Mouse (Mus musculus) stomach, postnatal 0 days (tissue): Measurements from ENCODE around the gene Ptcra. TPM values are rescaled to one million over a fixed set of nuclear protein-coding genes. Genes with fewer than 3 reads are reported as not detected.
A peak's percentile ranks its signal among the peaks of the same experiment; 100 is the strongest.

ENCODE experiments used
- ATAC-seq: fragments of 200-750 bp; cut with Nextera tagmentation; 2 replicates; pipeline ENCODE4 v1.8.0; 2017; ENCODE audit not compliant: low FRiP score, low TSS enrichment
- DNase-seq: peaks from one replicate; pipeline ENCODE4 v3.0.0-alpha.2; 2016; ENCODE audit warnings: low spot score
- H3K27ac ChIP-seq: fragments of 300-500 bp; sonication (generic); replicated peaks from 2 replicates; pipeline ENCODE4 v1.5.1; 2014; ENCODE audit warnings: mild to moderate bottlenecking, control low read depth
- H3K27me3 ChIP-seq: fragments of 300-500 bp; sonication (generic); 2 replicates; pipeline ENCODE4 v1.6.1; 2014; ENCODE audit warnings: low read length; ENCODE audit not compliant: control insufficient read depth, insufficient read depth
- H3K36me3 ChIP-seq: fragments of 300-500 bp; sonication (generic); 2 replicates; pipeline ENCODE4 v1.6.1; 2014; ENCODE audit warnings: low read length, mixed read lengths; ENCODE audit not compliant: control insufficient read depth, insufficient read depth
- H3K4me1 ChIP-seq: fragments of 300-500 bp; sonication (generic); replicated peaks from 2 replicates; pipeline ENCODE4 v1.6.1; 2014; ENCODE audit warnings: antibody characterized with exemption; ENCODE audit not compliant: control insufficient read depth, insufficient read depth
- H3K4me2 ChIP-seq: fragments of 300-500 bp; sonication (generic); replicated peaks from 2 replicates; pipeline ENCODE4 v1.6.1; 2014; ENCODE audit warnings: low read depth, mild to moderate bottlenecking, control low read depth, moderate library complexity
- H3K4me3 ChIP-seq: fragments of 300-500 bp; sonication (generic); 2 replicates; pipeline ENCODE4 v1.5.1; 2014; ENCODE audit warnings: low read depth, low read length, control low read depth
- H3K9ac ChIP-seq: fragments of 300-500 bp; sonication (generic); 2 replicates; pipeline ENCODE4 v1.6.1; 2014; ENCODE audit warnings: mild to moderate bottlenecking, low read length, control low read depth, mixed read lengths
- H3K9me3 ChIP-seq: fragments of 300-500 bp; sonication (generic); 2 replicates; pipeline ENCODE4 v1.6.1; 2016; ENCODE audit warnings: low read length; ENCODE audit not compliant: control insufficient read depth
- CTCF ChIP-seq: IDR thresholded peaks from 2 replicates; pipeline ENCODE4 v1.5.1; 2016; ENCODE audit warnings: antibody characterized with exemption, low read depth, mild to moderate bottlenecking, moderate library complexity
- EP300 ChIP-seq: optimal IDR thresholded peaks from 2 replicates; pipeline ENCODE3; 2016; ENCODE audit warnings: antibody characterized with exemption
- WGBS: fragments of 180-500 bp; shearing (Covaris S2); extraction: QIAGEN DNeasy Blood & Tissue Kit; methylation state at CpG from one replicate; pipeline ENCODE4 v1.1.7; 2014; 5-methylcytosine and 5-hydroxymethylcytosine counted together
- polyA plus RNA-seq: library from polyadenylated mRNA; unstranded; fragments of >200 nt; fragmentation: Nextera tagmentation; extraction: Ambion mirVana; gene quantifications from 2 replicates; pipeline ENCODE4 v1.2.1, GENCODE M21; 2015

Ptcra gene
- polyA plus RNA-seq, 1 experiment from 2014 or later = 0.50 TPM

- Histone ChIP-seq H3K9me3 (no peaks in the 10 kb centered on the region), H3K27ac (peak overlapping the region; percentile 90), H3K4me3 (peak overlapping the region; percentile 86), H3K36me3 (peaks cover 10% of the 10 kb centered on the region; the same call in 1 of the 2 replicates), H3K4me1 (no peaks in the 10 kb centered on the region; the same call in 1 of the 2 replicates), H3K9ac (peak overlapping the region; percentile 81), H3K4me2 (peak overlapping the region; percentile 85), H3K27me3 (no peaks in the 10 kb centered on the region)
- TF ChIP-seq CTCF = peak; percentile 55
- no peak for TF ChIP-seq EP300
- peak; percentile 42 for DNase-seq
- ATAC-seq = peak; percentile 46
- 6% methylated on average over 19 of the region's 20 CpGs for WGBS
Observed at GRCm38 (mm10) chr17:46773278-46774130, 10.0 kb upstream of the Ptcra start.

- DNase-seq (peak; percentile 83), ATAC-seq (peak; percentile 80)
- Histone ChIP-seq H3K9ac (peak within 1 kb of the TSS; percentile 81), H3K9me3 (no peaks in the 10 kb centered on the region), H3K4me1 (no peaks in the 10 kb centered on the region; the same call in 1 of the 2 replicates), H3K36me3 (peaks cover 8% of the 10 kb centered on the region; the same call in 1 of the 2 replicates), H3K27me3 (no peaks in the 10 kb centered on the region), H3K27ac (peak within 1 kb of the TSS; percentile 90), H3K4me2 (peak within 1 kb of the TSS; percentile 85), H3K4me3 (peak within 1 kb of the TSS; percentile 86)
- under 1% methylated on average over 50 of the region's 50 CpGs for WGBS
- TF ChIP-seq CTCF = no peak
Observed at GRCm38 (mm10) chr17:46772404-46773277, 9.1 kb upstream of the Ptcra start, which contains the start of gene 2310039H08Rik. Gene 2310039H08Rik, plus strand, starts transcription at chr17:46772635.

- H3K9ac ChIP-seq = peak overlapping the region; percentile 81
- no peaks in the 10 kb centered on the region for H3K9me3 ChIP-seq
- peak overlapping the region; percentile 90 for H3K27ac ChIP-seq
- H3K36me3 ChIP-seq = 0 out of 2 replicates have a peak, but pooled peaks cover 4% of the 10 kb centered on the region
- no peaks in the 10 kb centered on the region for H3K27me3 ChIP-seq
- ATAC-seq (no peak), DNase-seq (no peak)
- TF ChIP-seq EP300 (no peak), CTCF (no peak)
- 3% methylated on average over 5 of the region's 5 CpGs for WGBS
- H3K4me1 ChIP-seq = no peaks in the 10 kb centered on the region; the same call in 1 of the 2 replicates
- peak overlapping the region; percentile 85 for H3K4me2 ChIP-seq
- H3K4me3 ChIP-seq = peak overlapping the region; percentile 86
Observed at GRCm38 (mm10) chr17:46772038-46772403, 8.5 kb upstream of the Ptcra start.

- Histone ChIP-seq H3K9me3 (no peaks in the 10 kb centered on the region), H3K27ac (peak overlapping the region; percentile 90; the same call in 1 of the 2 replicates), H3K4me2 (peak overlapping the region; percentile 85), H3K4me3 (peak overlapping the region; percentile 86), H3K4me1 (no peaks in the 10 kb centered on the region; the same call in 1 of the 2 replicates), H3K27me3 (no peaks in the 10 kb centered on the region), H3K36me3 (0 out of 2 replicates have a peak, but pooled peaks cover 4% of the 10 kb centered on the region), H3K9ac (peak overlapping the region; percentile 81)
- 59% methylated on average over 17 of the region's 17 CpGs for WGBS
- ATAC-seq (no peak), DNase-seq (no peak)
- TF ChIP-seq EP300 (no peak), CTCF (no peak)
Observed at GRCm38 (mm10) chr17:46771616-46772015, 8.1 kb upstream of the Ptcra start.

GRCm38 (mm10) chr17:46771025-46771424 lies 7.5 kb upstream of the Ptcra start:
- no peaks in the 10 kb centered on the region for H3K9me3 ChIP-seq
- TF ChIP-seq CTCF (peak; percentile 51), EP300 (no peak)
- no peak overlapping the region for H3K4me3 ChIP-seq
- WGBS = 85% methylated on average over 4 of the region's 4 CpGs
- H3K4me2 ChIP-seq = no peak overlapping the region
- ATAC-seq = no peak
- H3K27me3 ChIP-seq = no peaks in the 10 kb centered on the region
- H3K4me1 ChIP-seq = no peaks in the 10 kb centered on the region; the same call in 1 of the 2 replicates
- H3K27ac ChIP-seq = no peak overlapping the region
- no peak overlapping the region for H3K9ac ChIP-seq
- H3K36me3 ChIP-seq = 0 out of 2 replicates have a peak, but pooled peaks cover 4% of the 10 kb centered on the region
- no peak for DNase-seq
